Mouse (Mus musculus) spleen, adult 18-20 months (tissue): ENCODE results near the gene Nprl3.

Experiments used
- DNase-seq, 2 experiments: peaks; one replicate each; pipeline ENCODE4 v3.0.0; 2022; ENCODE audit warnings: mixed read lengths in 2 of 2

Gene Nprl3

DNA sequence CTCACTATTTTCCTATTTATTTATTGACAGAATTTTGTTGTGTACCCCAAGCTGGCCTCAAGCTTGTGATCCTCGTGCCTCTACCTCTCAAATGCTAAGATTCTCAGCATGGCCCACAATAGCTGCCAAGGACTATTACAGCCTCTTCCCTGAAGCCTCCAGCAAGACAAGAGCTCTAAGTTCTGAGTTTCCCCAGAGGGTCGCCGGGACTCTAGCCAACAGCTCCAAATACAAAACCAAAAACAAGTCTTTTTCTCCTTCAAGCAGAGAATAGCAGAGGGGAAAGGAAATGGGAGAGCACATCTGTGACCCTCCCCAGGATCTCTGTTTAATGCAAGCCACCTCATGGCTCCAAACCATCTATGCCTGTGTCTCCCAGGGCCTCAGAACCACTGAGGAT, 23.4 kb downstream of the Nprl3 start:
- DNase-seq = no peak

DNA sequence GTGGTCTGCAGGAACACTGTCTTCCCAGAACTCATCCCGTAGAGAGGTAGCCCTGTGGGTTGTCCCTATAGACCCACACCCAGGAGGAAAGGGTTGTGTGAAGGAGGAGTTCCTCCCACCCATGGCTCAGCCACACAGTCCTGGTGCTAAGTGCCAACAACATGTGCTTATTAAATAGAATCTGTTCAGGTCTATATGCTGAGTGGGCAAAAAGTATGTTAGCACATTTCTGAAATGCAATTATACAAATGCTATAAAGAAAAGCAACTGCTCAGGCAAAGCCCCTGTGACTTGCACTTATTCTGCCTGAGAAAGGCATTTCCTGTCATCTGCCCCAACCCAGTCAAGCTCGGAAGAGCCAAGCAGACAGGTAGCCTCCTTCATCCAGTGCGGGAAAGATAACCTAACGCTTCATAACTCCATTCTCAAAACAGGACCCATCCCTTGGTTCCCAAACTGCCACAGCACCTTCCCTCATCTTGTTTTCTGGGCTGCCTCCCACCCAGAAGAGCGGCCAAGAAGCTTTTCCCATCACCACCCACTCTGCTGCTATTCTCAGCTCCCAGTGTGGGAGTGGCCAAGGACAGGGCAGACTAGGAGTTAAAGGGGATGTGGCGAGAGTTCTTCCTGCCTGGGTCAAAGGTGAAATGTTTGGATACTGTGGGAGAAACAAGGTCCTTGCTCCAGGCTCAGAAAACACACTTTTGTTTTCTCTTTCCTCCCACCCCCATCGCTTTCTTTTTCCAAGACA, 24.1 kb downstream of the Nprl3 start:
- DNase-seq = no peak

DNA sequence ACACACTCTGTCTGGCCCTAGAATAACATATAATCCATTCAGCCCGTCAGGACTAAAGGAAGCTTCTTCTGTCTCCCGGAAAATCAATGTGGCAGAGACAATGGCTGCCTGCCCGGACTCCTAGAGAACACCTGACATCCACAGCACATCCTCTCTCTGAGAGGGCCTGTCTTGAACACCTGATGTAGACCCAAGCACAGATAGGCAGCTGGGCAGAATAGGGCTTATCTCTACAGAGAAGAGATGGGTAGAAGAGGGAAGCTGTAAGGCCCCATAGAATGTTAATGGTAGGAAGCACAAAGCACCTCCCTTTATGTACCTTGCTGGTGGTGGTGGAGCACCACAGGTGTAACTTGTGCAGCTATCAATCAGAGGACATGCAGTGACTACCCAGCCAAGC, 25.3 kb downstream of the Nprl3 start:
- DNase-seq = no peak

DNA sequence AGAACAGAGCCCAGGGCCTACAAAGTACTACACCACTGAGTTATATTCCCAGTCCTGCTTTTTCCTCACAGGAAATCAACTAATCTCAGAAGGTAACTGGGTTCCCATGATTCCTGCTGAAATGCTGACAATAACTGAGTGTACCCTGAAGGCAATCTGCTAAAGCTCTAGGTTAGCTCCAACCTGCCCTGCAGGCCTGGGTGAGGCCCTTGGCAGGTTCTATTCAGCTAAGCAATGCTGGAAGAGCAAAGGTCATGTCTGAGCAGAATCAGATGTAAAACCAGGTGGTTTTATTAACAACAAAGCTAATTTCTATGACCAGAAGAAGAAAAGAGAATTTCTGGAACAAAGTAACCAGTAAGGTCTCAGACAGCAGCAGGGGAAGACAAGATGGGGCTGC, 26.1 kb downstream of the Nprl3 start:
- DNase-seq = no peak

DNA sequence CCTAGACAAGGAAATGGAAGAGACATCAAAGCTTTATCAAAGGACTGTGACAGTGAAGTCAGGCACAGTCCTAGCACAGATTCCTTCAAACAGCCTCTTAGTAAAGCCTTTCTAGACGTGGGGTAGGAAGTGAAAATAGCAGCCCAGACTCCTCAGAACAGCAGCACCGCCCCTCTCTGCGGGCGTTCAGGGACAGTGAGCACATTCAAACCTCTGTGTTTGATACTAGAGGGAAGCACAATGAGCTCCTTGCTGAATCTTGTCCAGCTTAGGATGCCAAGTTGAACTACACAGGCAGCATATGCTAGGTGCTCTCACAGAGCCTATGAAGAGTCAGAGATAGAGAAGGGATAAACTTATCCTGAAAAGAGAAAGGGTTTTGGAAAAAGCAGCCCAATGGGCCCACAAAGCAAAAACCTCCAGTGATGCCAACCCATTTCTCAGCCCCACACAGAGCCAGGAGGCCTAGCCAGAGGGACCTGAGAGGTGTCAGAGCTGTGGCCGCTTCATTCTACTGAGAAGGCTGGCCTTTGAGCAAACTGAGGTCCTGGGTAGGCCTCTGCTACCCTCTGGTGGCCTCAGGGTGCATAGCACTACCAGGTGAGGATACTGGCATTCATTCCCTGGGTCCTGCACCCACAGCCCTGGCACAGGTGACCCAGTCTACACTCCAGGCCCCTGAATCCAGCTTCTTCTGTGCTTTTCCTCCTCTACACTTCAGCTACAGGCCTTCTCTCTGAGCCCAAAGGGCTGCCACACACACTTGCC, 29.2 kb downstream of the Nprl3 start:
- peak; percentile 56 to 77 for DNase-seq

DNA sequence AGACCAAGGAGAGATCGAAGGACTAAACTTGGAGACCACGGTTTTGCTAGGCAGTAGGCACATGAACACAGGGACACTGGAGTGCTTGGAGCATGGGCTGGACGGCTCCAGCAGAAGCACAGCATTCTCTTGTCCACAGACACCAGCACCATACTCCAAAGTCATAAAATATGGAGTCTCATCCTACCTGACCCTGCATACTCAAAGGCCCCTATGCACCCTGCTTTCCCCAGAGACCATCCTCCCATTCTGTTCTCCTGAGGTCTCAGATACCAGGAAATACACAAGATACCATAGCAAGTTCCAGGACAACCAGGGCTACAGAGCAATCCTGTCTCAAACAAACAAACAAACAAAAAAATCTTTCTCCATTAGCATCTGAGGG, 30.1 kb downstream of the Nprl3 start:
- DNase-seq = no peak

DNA sequence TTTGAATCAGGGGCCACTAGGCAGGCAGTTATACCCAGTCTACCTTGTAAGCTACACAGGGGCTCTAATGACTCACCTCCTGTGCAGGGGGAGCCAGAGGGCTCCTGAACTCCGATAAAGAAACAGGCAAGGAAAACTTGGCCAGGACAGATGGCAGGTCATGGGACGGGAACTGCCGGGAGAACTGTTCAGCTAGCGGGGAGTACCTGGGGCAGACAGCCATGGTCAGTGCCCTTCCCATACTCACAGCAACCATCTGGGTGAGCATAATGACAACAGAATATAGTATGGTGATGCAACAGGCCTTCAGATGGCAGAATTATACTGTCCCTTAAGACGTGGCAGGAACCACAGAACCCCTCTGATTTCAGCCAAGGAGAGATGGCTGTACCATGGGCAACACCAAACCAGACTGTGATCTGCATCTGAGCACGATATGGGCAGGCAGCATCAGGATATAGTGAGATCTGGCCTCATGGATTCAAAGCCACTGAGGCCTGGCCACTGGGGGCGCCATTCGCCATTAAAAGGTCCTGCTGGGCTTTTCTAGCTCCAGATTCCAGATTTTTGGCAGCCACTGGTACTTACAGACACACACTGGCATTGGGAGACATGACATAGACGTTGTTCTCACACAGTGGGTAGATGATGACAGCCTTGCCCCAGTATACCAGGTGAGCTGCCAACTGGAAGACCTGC, 30.6 kb downstream of the Nprl3 start:
- DNase-seq = peak in 1 of 2 experiments; percentile 43

DNA sequence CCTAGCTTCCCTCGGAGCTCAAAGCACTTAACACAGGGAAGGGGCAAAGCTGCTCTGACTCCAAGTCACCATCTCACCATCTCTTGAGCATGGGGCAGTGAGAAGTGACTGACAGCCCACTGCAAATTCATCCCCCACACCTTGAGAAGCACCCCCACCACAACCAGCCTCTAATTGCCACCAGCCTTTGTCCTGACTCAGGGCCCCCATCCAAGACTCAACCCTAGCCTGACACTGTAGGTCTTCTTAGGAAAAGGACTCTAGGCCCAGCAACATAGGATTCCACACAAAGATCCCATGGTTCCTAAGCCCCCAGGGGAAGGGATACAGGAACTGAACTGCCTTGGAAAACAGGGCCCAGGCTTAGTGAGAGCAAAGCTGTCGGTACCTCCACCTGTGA, 31.4 kb downstream of the Nprl3 start:
- DNase-seq = no peak

DNA sequence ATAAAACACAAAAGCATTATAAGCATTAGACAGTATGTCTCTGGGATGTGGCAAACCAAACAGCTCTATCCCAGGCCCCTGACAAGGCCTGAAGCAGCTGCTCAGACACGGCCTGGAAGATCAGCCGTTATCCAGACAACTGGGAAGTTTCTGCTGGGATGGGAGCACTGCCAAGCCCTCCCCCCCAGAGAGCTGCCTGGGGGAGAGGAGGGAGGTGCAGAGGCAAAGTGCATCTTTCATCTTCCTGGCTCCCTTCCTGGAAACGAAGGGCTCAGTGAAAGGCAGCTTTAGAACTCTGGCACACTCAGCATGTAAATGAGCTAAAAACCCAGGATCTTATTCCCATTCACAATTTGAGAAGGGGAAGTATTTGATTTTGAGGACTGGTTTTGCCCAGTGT, 31.9 kb downstream of the Nprl3 start:
- DNase-seq = no peak

DNA sequence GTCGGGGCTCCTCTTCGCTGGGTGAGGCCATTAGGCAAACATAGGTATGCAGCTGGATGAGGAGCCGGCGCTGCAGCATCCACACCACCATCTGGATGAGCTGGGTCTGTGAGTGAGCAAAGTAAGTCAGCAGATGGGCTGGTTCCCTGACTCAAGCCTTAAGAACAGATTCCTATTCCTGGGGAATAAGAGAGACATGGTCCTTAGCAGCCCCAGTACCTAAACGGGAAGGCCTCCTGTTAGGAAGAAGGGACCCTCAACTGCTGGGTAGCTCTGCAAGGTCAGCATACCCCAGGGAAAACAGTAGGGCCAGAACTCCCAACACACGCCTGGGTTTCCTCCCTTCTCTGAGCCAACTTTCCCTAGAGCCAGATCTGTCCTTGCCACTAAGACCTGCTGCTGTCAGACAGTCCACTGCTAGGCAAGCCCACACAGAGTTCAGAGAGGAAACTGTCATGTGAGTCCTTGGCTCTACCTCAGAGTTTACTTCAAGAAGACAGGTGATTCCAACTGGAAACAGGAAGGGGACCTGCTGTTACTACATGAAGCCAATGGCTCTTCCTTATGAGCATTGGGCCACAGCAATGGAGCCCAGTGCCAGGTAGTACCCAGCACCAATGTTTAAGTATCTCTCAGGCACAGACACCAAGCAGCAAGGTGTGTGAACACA, 32.6 kb downstream of the Nprl3 start:
- DNase-seq = no peak

DNA sequence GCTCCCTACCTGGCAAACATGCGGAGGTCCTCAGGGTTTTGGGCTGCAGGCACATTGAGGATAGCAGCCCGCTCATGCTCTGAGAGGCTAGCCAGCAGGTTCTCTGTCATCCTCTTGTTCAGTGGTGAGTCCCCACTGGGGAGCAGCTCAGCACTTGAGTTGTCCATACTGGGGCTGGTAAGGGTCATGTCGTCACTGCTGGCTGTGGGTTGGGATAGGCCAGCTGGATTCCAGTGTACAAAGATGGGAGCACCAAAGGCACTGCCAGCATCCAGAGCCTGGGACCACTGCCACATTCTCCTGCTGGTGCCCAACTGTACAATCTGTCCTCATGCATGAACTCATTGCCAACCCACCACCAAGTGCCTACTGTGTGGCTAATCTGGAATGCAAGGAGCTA, 33.6 kb downstream of the Nprl3 start:
- no peak for DNase-seq

DNA sequence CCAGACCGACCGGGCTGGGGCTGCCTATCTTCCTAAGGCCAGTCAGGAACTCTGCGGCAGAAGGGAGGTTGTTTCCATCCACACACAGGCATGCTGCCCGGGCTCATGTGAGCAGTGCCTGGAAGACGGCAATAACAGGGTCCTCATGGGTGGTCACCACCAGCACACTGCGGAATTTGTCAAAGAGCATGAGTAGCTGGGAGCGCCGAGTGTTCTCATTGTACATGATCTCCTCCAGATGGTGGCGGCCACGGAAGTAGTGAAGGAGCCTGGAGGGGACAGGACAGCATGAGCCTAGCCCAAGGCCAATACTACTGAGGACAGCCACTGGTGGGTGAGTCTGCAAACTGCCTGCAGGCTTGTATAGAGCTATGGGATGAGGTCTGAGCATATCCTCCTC, 34.7 kb downstream of the Nprl3 start:
- DNase-seq = no peak

DNA sequence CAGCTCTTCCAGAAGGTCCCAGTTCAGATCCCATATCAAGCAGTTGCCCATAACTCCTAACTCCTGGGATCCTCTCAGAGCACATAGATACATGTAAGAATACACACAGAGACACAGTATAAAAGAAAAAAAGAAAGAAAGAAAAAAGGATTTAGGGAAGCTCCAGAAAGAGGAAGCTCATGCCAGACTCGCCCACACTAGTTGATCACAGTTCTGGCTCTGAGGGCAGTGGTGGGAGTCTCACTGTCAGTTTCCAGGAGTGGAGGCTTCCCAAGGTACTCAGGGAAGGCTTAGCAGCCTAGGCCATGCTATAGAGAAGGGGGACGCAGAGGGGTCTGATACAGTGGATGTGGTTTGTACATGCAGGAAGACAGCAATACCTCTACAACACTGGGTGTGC, 36.4 kb downstream of the Nprl3 start:
- no peak for DNase-seq

DNA sequence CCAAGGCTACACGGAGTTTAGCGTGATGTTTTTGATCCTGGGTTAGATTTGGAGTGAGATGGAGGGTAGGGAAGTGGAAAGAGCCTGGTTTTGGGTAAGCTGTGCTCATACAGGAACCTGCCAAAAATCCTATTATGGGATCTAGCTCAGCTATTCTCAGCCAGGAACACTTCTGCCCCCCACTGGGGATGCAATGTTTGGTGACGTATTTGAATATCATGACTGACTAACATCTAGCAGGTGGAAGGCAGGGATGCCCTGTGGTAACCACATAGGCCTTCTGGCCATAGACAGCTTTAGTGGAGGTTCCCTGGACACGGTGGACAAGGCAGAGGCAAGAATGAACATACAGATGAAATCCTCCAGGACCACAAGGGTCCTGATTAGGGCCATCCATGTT, 37.3 kb downstream of the Nprl3 start:
- no peak for DNase-seq

DNA sequence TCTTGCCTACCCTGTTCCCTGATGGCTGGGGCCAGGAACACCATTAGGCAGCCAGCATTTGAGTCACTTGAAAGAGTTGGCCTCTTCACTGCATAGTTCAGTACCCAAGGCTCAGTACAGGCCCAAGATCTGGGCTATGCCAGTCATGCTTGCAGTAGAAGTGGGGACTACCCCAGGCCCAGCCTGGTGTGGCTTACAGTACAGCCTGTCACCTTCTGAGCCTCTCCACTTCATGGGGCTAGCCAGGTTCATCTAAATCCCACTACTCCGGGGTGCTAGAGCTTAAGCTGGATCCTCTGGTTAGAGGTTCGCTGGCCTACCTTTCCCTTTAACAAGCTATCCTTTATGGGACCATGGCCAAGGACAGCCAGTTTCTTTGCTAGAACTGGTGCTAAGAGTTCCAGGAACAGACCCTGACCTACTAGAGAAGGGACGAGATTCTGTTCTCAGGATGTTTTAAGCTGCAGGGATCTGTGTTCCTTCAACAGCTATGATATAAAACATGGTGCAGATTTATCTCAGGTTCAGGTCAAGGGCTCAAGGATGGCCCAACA, 39.1 kb downstream of the Nprl3 start:
- DNase-seq = no peak

DNA sequence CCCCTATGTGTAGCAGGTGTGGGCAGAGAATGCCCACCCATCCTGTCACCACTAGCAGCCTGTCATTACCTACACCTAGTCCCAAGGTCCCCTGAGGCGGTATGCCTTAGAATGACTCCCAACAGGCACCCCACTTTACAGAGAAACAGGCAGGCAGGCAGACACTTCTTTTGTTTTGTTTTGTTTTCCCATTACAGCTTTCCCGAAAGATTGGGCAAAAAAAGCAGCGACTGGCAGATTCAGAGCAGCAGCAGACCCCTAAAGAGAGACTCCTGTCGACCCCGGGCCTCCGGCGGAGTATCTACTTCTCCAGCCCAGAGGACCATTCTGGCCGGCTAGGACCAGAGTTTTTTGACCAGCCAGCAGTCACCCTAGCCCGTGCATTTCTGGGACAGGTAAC, 40.0 kb downstream of the Nprl3 start:
- no peak for DNase-seq

DNA sequence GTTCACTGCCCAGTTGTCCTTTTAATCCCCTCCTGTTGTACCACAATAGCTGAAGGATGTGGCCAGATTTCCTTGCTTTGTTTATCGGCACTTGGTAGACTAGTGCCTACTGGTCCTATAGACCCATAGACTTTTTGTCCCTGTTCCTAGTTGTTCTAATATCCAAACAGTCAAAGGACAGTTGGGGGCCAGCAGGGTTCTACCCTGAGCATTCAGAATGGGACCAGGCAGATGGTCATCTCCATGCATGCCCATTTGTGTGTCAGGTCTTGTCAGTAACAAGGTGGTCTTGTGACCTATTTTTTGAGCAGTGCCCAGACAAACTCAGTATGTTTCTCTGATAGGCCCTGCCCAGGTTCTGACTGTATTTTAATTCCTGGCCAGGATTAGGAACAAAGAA, 40.5 kb downstream of the Nprl3 start:
- DNase-seq = no peak

DNA sequence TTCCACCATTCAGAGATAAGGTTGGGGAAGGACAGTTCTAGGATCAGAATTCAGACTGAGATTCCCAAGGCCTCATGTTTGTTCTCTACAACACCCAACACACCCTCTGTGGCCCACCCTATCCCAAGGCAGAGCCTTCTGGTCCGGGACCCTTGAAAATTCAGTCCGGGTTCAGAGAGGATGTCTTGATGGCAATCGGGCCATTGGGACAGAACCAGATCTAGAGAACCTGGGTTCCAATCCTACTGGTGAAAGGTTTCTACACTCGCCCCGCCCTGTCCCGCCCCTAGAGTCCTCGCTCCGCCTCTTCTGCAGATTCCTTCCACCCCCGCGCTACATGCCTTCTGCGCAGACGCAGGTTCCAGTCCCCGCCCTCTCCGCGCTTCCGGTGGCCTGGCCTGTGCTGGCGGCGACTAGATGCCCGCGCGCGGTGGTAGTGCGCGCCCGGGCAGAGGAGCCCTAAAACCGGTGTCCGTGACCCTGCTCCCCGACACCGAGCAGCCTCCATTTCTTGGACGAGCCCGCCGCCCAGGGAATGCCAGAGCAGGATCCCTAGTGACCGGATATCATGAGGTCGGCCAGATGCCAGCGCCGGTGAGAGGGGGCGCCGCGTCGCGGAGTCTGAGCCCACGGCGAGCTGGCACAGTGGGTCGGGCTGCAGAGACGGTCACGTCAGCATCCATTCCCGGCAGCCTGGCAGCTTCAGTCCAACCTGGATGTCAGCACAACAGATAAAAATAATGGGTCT, 41.2 kb downstream of the Nprl3 start, which contains the start of gene Mpg:
Mpg (plus strand) TSS at position 382 of the 748 bp plus-strand sequence.
- DNase-seq = peak; percentile 84 to 90

DNA sequence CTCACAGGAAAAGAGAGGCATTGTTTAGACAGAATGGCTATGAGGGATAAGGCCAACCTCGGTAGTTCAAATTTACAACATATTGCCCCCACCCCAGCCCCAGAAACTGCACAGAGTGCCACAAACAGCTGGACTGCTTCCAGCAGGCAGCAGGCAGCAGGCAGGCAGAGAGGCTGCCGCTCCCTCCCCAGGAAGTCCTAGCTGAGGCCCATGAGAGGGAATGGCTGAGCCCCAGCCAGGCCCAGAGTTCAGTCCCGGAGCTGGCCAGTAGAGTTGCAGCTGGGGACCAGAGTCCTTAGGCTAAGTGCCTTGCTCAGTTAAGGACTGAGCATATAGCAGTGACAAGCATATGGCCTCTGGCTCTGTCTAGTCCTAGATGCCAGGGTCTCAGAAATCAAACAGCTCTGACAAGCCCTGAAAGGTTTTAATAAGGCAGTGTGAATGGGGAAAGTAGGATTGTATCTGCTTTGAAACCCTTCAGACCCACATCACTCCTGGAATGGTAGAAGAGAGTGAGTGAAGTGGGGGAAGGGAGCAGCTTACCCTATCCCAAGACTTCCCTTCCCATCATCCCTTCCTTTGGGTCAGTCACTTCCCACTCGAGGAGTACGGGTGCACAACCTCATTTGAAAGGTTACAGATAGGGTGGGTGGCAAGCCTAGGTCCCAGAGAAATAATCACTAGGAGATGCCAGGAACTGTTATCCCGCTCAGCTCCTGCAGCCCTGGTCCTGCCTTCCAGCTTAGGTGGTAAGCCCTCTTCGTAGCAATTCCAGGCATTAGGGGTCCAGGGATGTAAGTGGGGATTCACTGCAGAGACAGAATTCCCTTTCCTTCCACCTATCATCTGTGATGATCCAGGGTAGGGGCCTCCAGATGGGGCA, 42.0 kb downstream of the Nprl3 start:
- no peak for DNase-seq

DNA sequence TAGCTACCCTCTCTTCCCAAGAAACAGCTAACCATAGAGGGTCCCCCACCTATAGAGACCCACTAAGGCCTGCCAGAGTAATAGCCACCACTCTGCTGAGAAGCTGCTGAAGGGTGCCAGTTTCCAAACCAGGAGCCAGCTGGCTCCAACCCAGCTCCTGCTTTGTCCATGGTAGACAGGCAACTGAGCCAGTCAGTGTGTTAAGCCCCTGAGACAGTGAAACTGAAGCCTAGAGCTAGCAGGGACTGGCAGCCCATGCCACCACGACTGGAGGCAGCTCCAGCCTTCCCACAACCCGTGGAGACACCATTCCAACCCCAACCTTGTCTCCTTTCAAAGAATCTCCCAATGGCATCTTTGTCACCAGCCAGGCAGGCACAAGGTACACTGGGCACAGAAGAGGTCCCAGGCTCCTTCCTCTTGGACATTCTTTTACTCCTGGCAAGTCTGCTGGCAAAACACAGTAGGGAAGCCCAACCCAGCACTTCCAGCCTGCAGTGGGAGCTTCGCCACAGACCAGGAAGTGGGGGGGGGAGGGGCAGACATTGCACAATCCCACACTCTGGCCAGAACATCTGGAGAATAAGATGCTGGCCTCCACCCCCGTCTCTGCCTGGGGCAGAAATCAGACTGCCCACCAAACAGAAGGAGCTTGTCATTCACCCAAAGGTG, 42.9 kb downstream of the Nprl3 start:
- DNase-seq = peak; percentile 28 to 32
